Mouse (Mus musculus) limb, embryonic 12.5 days (tissue): Measurements from ENCODE around the gene C2cd4c. TPM values are rescaled to one million over a fixed set of nuclear protein-coding genes. Genes with fewer than 3 reads are reported as not detected.

Experiments
- polyA plus RNA-seq: library from polyadenylated mRNA; unstranded; fragments of >200 nt; fragmentation: Nextera tagmentation; extraction: Ambion mirVana; gene quantifications from 2 replicates; pipeline ENCODE4 v1.2.1, GENCODE M21; 2016

Gene C2cd4c
- polyA plus RNA-seq, 1 experiment from 2014 or later = not detected

Other genes starting within 250 kb of the C2cd4c start
- gene Vmn2r83, start 145.3 kb downstream of the C2cd4c start, polyA plus RNA-seq = not detected in 2 replicates
- 20.4 and 21.2 TPM in 2 replicates for gene Plpp2, start 80.2 kb downstream of the C2cd4c start, polyA plus RNA-seq
- gene Mier2, start 58.8 kb downstream of the C2cd4c start, polyA plus RNA-seq = 74.8 and 78.1 TPM in 2 replicates
- not detected in 2 replicates for gene Theg, start 26.7 kb downstream of the C2cd4c start, polyA plus RNA-seq
- gene Shc2, start 23.9 kb upstream of the C2cd4c start, polyA plus RNA-seq = 12.0 and 12.2 TPM in 2 replicates
- gene Odf3l2, start 31.7 kb upstream of the C2cd4c start, polyA plus RNA-seq = not detected in 2 replicates
- gene Madcam1, start 50.5 kb upstream of the C2cd4c start, polyA plus RNA-seq = 7.1 and 7.2 TPM in 2 replicates
- gene Tpgs1, start 55.3 kb upstream of the C2cd4c start, polyA plus RNA-seq = 57.6 and 63.1 TPM in 2 replicates
- gene Cdc34, start 68.2 kb upstream of the C2cd4c start, polyA plus RNA-seq = 139 and 149 TPM in 2 replicates
- gene Gzmm, start 75.0 kb upstream of the C2cd4c start, polyA plus RNA-seq = 0.74 and 1.2 TPM in 2 replicates
- gene Bsg, start 90.5 kb upstream of the C2cd4c start, polyA plus RNA-seq = 676 and 680 TPM in 2 replicates
- gene Hcn2, start 102.6 kb upstream of the C2cd4c start, polyA plus RNA-seq = 0.15 TPM in 1 of 2 replicates, not detected in the other
- gene Polrmt, start 132.6 kb upstream of the C2cd4c start, polyA plus RNA-seq = 54.0 and 54.1 TPM in 2 replicates
- gene Fgf22, start 141.1 kb upstream of the C2cd4c start, polyA plus RNA-seq = 0.24 and 0.60 TPM in 2 replicates
- gene Rnf126, start 152.9 kb upstream of the C2cd4c start, polyA plus RNA-seq = 108 and 113 TPM in 2 replicates
- gene Fstl3, start 163.2 kb upstream of the C2cd4c start, polyA plus RNA-seq = 3.0 and 4.0 TPM in 2 replicates
- gene Prss57, start 176.9 kb upstream of the C2cd4c start, polyA plus RNA-seq = not detected in 2 replicates
- gene Palm, start 179.5 kb upstream of the C2cd4c start, polyA plus RNA-seq = 121 TPM in 2 replicates
- 0.28 and 0.67 TPM in 2 replicates for gene Misp, start 207.0 kb upstream of the C2cd4c start, polyA plus RNA-seq
- gene Ptbp1, start 240.4 kb upstream of the C2cd4c start, polyA plus RNA-seq = 373 and 403 TPM in 2 replicates